Mouse (Mus musculus): ENCODE results near the gene Bglap3. TPM values are rescaled to one million over a fixed set of nuclear protein-coding genes. Genes with fewer than 3 reads are reported as not detected.

Gene Bglap3
- polyA plus RNA-seq, 1 experiment: 0.27 TPM

GRCm38 (mm10) chr3:88410645-88411031 is 38.1 kb upstream of the Bglap3 start:
- Histone ChIP-seq H3K27ac (ENCODE audit: insufficient read depth, low read length) (peak overlapping the region; percentile 47), H3K36me3 (ENCODE audit: control insufficient read depth, insufficient read depth, low read length) (peaks cover 4% of the 10 kb centered on the region), H3K27me3 (ENCODE audit: control insufficient read depth, insufficient read depth, low read length) (no peaks in the 10 kb centered on the region), H3K4me3 (ENCODE audit: extremely low read depth, insufficient read depth, insufficient read length) (peak overlapping the region; percentile 90; the same call in 1 of the 2 replicates), H3K4me1 (ENCODE audit: control insufficient read depth, insufficient read depth, insufficient read length) (peaks cover 1% of the 10 kb centered on the region; the same call in 1 of the 2 replicates)
- TF ChIP-seq POLR2A (IDR thresholded peaks at IDR 0.05; ENCODE audit: low read depth, low read length) (no peak), CTCF (IDR thresholded peaks at IDR 0.05; ENCODE audit: extremely low read depth, insufficient read depth, insufficient read length, insufficient replicate concordance) (no peak)
- WGBS: 40% methylated on average over 7 of the region's 7 CpGs
- no peak for DNase-seq (ENCODE audit: low read depth in 1 of 2, low spot score in 2 of 2)

DNA sequence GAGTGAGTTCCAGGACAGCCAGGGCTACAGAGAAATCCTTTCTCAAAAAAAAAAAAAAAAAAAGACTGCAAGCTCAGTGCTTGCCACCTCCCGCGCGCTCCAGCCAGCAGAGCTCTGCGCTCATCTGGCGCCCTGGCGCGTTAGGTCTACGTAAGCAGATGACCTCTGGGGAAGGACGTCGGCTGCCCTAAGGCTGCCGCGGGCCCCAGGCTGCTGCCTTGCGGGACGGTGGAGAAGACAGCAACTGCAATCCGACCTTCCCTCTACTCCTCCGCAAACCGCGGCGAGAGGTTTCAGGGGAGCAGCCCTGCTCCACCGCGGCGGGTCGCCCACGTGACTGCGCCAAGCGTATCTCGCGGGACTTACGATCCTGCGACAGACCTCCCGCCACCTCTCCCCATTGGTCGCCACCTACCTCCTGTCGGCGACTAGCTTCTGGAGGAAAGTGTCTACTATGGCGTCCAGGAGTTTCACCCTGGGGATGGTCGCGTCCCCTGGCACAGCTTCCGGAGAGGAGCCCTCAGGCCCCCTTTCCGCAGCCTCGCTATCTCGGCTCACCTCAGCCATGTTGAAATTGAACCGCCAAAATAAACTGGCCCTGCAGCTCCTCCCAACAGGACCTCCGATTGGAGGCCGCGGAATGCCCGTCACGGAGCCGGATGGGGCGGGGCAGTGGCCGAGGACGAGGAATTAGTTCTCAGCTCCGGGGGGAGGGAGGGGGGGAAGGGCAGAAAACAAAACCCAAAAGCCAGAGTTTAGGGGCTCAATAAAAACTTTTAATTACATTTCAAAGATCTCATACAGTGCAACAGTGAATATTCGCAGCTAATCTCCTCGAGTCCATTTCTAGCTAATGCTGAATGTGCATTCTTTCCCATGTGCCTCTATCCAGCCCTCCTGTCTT is 37.5 kb upstream of the Bglap3 start, which contains the start of gene Pmf1:
Gene Pmf1 (minus strand): TSS at position 591 of the 904 bp plus-strand sequence.
- peaks cover 1% of the 10 kb centered on the region; the same call in 1 of the 2 replicates for H3K4me1 ChIP-seq (ENCODE audit: control insufficient read depth, insufficient read depth, insufficient read length)
- H3K36me3 ChIP-seq (ENCODE audit: control insufficient read depth, insufficient read depth, low read length): peaks cover 2% of the 10 kb centered on the region
- DNase-seq (ENCODE audit: low read depth in 1 of 2, low spot score in 2 of 2): peak; percentile 86 to 93
- WGBS: under 1% methylated on average over 53 of the region's 54 CpGs
- TF ChIP-seq POLR2A (IDR thresholded peaks at IDR 0.05; ENCODE audit: low read depth, low read length): peak; percentile 87
- TF ChIP-seq CTCF (IDR thresholded peaks at IDR 0.05; ENCODE audit: extremely low read depth, insufficient read depth, insufficient read length, insufficient replicate concordance): no peak
- H3K4me3 ChIP-seq (ENCODE audit: extremely low read depth, insufficient read depth, insufficient read length): peak within 1 kb of the TSS; percentile 90
- peak within 1 kb of the TSS; percentile 98 for H3K27ac ChIP-seq (ENCODE audit: insufficient read depth, low read length)
- H3K27me3 ChIP-seq (ENCODE audit: control insufficient read depth, insufficient read depth, low read length): no peaks in the 10 kb centered on the region

GRCm38 (mm10) chr3:88408953-88409352 is 36.4 kb upstream of the Bglap3 start:
- 58% methylated on average over 5 of the region's 5 CpGs for WGBS
- TF ChIP-seq CTCF (IDR thresholded peaks at IDR 0.05; ENCODE audit: extremely low read depth, insufficient read depth, insufficient read length, insufficient replicate concordance): no peak
- TF ChIP-seq POLR2A (IDR thresholded peaks at IDR 0.05; ENCODE audit: low read depth, low read length): no peak
- Histone ChIP-seq H3K4me1 (ENCODE audit: control insufficient read depth, insufficient read depth, insufficient read length) (peaks cover 1% of the 10 kb centered on the region; the same call in 1 of the 2 replicates), H3K27me3 (ENCODE audit: control insufficient read depth, insufficient read depth, low read length) (no peaks in the 10 kb centered on the region), H3K27ac (ENCODE audit: insufficient read depth, low read length) (no peak overlapping the region), H3K36me3 (ENCODE audit: control insufficient read depth, insufficient read depth, low read length) (peaks cover 2% of the 10 kb centered on the region), H3K4me3 (ENCODE audit: extremely low read depth, insufficient read depth, insufficient read length) (0 out of 2 replicates have a peak overlapping the region, but pooled peaks have one; percentile 14)
- DNase-seq (ENCODE audit: low read depth in 1 of 2, low spot score in 2 of 2): no peak

DNA sequence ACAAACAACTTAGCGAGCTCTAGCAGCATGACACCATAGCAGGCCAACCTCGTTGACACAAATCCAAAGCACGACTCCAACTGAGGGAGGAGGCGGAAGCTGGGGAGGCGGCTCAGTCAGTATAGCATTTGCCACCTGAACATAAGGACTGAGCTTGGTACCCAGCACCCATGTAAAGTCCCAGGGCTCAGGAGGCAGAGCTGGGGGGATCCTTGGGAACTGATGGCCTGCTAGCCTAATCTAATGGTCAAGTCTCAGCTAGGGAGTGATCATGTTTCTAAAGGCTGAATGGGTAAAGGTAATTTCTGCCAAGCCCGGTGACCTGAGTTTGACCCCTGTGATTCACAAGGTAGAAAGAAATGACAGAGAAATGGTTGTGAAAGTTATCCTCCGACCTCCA is 35.0 kb upstream of the Bglap3 start:
- peaks cover 2% of the 10 kb centered on the region; the same call in 1 of the 2 replicates for H3K4me1 ChIP-seq (ENCODE audit: control insufficient read depth, insufficient read depth, insufficient read length)
- 82% methylated on average over 7 of the region's 7 CpGs for WGBS
- DNase-seq (ENCODE audit: low read depth in 1 of 2, low spot score in 2 of 2): no peak
- H3K27me3 ChIP-seq (ENCODE audit: control insufficient read depth, insufficient read depth, low read length): no peaks in the 10 kb centered on the region
- H3K4me3 ChIP-seq (ENCODE audit: extremely low read depth, insufficient read depth, insufficient read length): no peak overlapping the region
- TF ChIP-seq POLR2A (IDR thresholded peaks at IDR 0.05; ENCODE audit: low read depth, low read length) (no peak), CTCF (IDR thresholded peaks at IDR 0.05; ENCODE audit: extremely low read depth, insufficient read depth, insufficient read length, insufficient replicate concordance) (no peak)
- H3K27ac ChIP-seq (ENCODE audit: insufficient read depth, low read length): no peak overlapping the region
- no peaks in the 10 kb centered on the region; the same call in 1 of the 2 replicates for H3K36me3 ChIP-seq (ENCODE audit: control insufficient read depth, insufficient read depth, low read length)

GRCm38 (mm10) chr3:88407090-88407489 is 34.5 kb upstream of the Bglap3 start:
- no peak overlapping the region for H3K4me3 ChIP-seq (ENCODE audit: extremely low read depth, insufficient read depth, insufficient read length)
- no peaks in the 10 kb centered on the region for H3K27me3 ChIP-seq (ENCODE audit: control insufficient read depth, insufficient read depth, low read length)
- peak; percentile 78; the same call in 1 of the 2 replicates for TF ChIP-seq CTCF (IDR thresholded peaks at IDR 0.05; ENCODE audit: extremely low read depth, insufficient read depth, insufficient read length, insufficient replicate concordance)
- TF ChIP-seq POLR2A (IDR thresholded peaks at IDR 0.05; ENCODE audit: low read depth, low read length): no peak
- 1% methylated on average over 2 of the region's 2 CpGs for WGBS
- H3K36me3 ChIP-seq (ENCODE audit: control insufficient read depth, insufficient read depth, low read length): no peaks in the 10 kb centered on the region
- no peak overlapping the region for H3K27ac ChIP-seq (ENCODE audit: insufficient read depth, low read length)
- peaks cover 5% of the 10 kb centered on the region; the same call in 1 of the 2 replicates for H3K4me1 ChIP-seq (ENCODE audit: control insufficient read depth, insufficient read depth, insufficient read length)
- peak; percentile 52 to 72 for DNase-seq (ENCODE audit: low read depth in 1 of 2, low spot score in 2 of 2)

DNA sequence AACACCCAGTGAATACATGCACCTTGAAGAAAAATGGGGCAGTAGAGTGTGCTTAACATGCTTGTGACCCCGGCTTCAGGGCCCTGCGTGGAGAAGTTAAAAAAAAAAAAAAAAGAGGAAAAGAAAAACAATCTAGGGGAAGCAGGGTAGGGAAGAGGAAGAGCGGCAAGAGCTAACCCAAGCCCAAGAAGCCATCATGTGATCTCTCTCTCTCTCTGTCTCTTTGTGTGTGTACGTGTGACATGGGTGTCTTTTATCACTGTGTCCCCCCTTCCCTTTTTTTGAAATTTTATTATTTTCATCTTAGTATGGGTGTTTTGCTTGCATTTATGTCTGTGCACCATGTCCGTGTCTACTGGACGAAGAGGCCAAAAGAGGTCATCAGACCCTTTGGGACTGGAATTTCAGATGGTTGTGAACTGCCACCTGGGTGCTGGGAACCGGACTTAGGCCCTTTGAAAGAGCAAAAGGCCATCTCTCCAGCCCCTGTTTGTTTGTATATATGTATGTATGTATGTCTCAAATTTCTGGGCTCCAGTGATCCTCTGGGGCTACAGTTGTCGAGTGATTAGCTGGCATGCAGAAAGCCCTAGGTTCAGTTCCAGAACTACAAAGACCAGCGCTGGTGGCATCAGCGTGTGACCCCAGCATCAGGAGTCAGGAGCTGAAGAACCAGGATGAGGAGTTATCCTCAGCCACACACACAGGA is 31.1 kb upstream of the Bglap3 start:
- H3K4me1 ChIP-seq (ENCODE audit: control insufficient read depth, insufficient read depth, insufficient read length): peaks cover 4% of the 10 kb centered on the region; the same call in 1 of the 2 replicates
- H3K4me3 ChIP-seq (ENCODE audit: extremely low read depth, insufficient read depth, insufficient read length): no peak overlapping the region
- H3K27ac ChIP-seq (ENCODE audit: insufficient read depth, low read length): no peak overlapping the region
- H3K27me3 ChIP-seq (ENCODE audit: control insufficient read depth, insufficient read depth, low read length): no peaks in the 10 kb centered on the region
- TF ChIP-seq CTCF (IDR thresholded peaks at IDR 0.05; ENCODE audit: extremely low read depth, insufficient read depth, insufficient read length, insufficient replicate concordance) (no peak), POLR2A (IDR thresholded peaks at IDR 0.05; ENCODE audit: low read depth, low read length) (no peak)
- no peak for DNase-seq (ENCODE audit: low read depth in 1 of 2, low spot score in 2 of 2)
- 85% methylated on average over 10 of the region's 10 CpGs for WGBS
- no peaks in the 10 kb centered on the region for H3K36me3 ChIP-seq (ENCODE audit: control insufficient read depth, insufficient read depth, low read length)

Measured in spleen, adult 2 months (tissue).